Mouse (Mus musculus): ENCODE data around the gene Prdm16. TPM values are rescaled to one million over a fixed set of nuclear protein-coding genes. Genes with fewer than 3 reads are reported as not detected.

Prdm16 gene
- polyA plus RNA-seq, 1 experiment from 2014 or later = 39.0 TPM

- Histone ChIP-seq H3K27me3 (no peaks in the 10 kb centered on the region), H3K36me3 (no peaks in the 10 kb centered on the region), H3K4me1 (peaks cover 76% of the 10 kb centered on the region), H3K27ac (peak overlapping the region; percentile 60), H3K9me3 (no peaks in the 10 kb centered on the region), H3K4me3 (no peak overlapping the region), H3K9ac (peak overlapping the region; percentile 52), H3K4me2 (peak overlapping the region; percentile 26)
- 9% methylated on average over 20 of the region's 20 CpGs for WGBS
- ATAC-seq (ENCODE audit: insufficient number of reproducible peaks, insufficient read depth, low FRiP score, low TSS enrichment, low read depth) = no peak
Measured at GRCm38 (mm10) chr4:154390333-154391080, 246.2 kb downstream of the Prdm16 start.

- Histone ChIP-seq H3K27me3 (no peaks in the 10 kb centered on the region), H3K9me3 (no peaks in the 10 kb centered on the region), H3K36me3 (no peaks in the 10 kb centered on the region), H3K4me2 (no peak overlapping the region), H3K4me3 (no peak overlapping the region), H3K4me1 (peaks cover 84% of the 10 kb centered on the region), H3K9ac (no peak overlapping the region), H3K27ac (peak overlapping the region; percentile 60; the same call in 1 of the 2 replicates)
- ATAC-seq (ENCODE audit: insufficient number of reproducible peaks, insufficient read depth, low FRiP score, low TSS enrichment, low read depth) = no peak
- WGBS = 66% methylated on average over 2 of the region's 2 CpGs
Measured at GRCm38 (mm10) chr4:154389641-154390040, 247.0 kb downstream of the Prdm16 start.

GRCm38 (mm10) chr4:154386810-154387209 is 249.9 kb downstream of the Prdm16 start:
- Histone ChIP-seq H3K27me3 (no peaks in the 10 kb centered on the region), H3K27ac (peak overlapping the region; percentile 52; the same call in 1 of the 2 replicates), H3K4me2 (no peak overlapping the region), H3K36me3 (no peaks in the 10 kb centered on the region), H3K4me3 (no peak overlapping the region), H3K9ac (0 out of 2 replicates have a peak overlapping the region, but pooled peaks have one; percentile 11), H3K4me1 (peaks cover 67% of the 10 kb centered on the region), H3K9me3 (no peaks in the 10 kb centered on the region)
- ATAC-seq (ENCODE audit: insufficient number of reproducible peaks, insufficient read depth, low FRiP score, low TSS enrichment, low read depth) = no peak
- WGBS = 17% methylated on average over 8 of the region's 8 CpGs

- H3K36me3 ChIP-seq = no peaks in the 10 kb centered on the region
- H3K9me3 ChIP-seq = no peaks in the 10 kb centered on the region
- peak overlapping the region; percentile 86; the same call in 1 of the 2 replicates for H3K27ac ChIP-seq
- no peak for ATAC-seq (ENCODE audit: insufficient number of reproducible peaks, insufficient read depth, low FRiP score, low TSS enrichment, low read depth)
- H3K4me2 ChIP-seq = no peak overlapping the region
- no peaks in the 10 kb centered on the region for H3K27me3 ChIP-seq
- no peak overlapping the region for H3K9ac ChIP-seq
- H3K4me1 ChIP-seq = peaks cover 58% of the 10 kb centered on the region
- 37% methylated on average over 2 of the region's 2 CpGs for WGBS
- no peak overlapping the region for H3K4me3 ChIP-seq
Measured at GRCm38 (mm10) chr4:154385918-154386317, 250.8 kb downstream of the Prdm16 start.

GRCm38 (mm10) chr4:154385208-154385607 is 251.5 kb downstream of the Prdm16 start:
- no peak overlapping the region for H3K9ac ChIP-seq
- ATAC-seq (ENCODE audit: insufficient number of reproducible peaks, insufficient read depth, low FRiP score, low TSS enrichment, low read depth) = no peak; the same call in 1 of the 2 replicates
- peaks cover 51% of the 10 kb centered on the region for H3K4me1 ChIP-seq
- H3K4me3 ChIP-seq = no peak overlapping the region
- no peaks in the 10 kb centered on the region for H3K36me3 ChIP-seq
- peak overlapping the region; percentile 30 for H3K4me2 ChIP-seq
- H3K9me3 ChIP-seq = no peaks in the 10 kb centered on the region
- WGBS = 28% methylated on average over 8 of the region's 8 CpGs
- peak overlapping the region; percentile 86 for H3K27ac ChIP-seq
- no peaks in the 10 kb centered on the region for H3K27me3 ChIP-seq

- no peak overlapping the region for H3K4me2 ChIP-seq
- H3K4me1 ChIP-seq = 0 out of 2 replicates have a peak, but pooled peaks cover 4% of the 10 kb centered on the region
- WGBS = 96% methylated on average over 2 of the region's 2 CpGs
- H3K9ac ChIP-seq = no peak overlapping the region
- no peak overlapping the region for H3K4me3 ChIP-seq
- H3K27ac ChIP-seq = no peak overlapping the region
- no peaks in the 10 kb centered on the region for H3K9me3 ChIP-seq
- no peaks in the 10 kb centered on the region for H3K36me3 ChIP-seq
- ATAC-seq (ENCODE audit: insufficient number of reproducible peaks, insufficient read depth, low FRiP score, low TSS enrichment, low read depth) = no peak
- 0 out of 2 replicates have a peak, but pooled peaks cover 3% of the 10 kb centered on the region for H3K27me3 ChIP-seq
Measured at GRCm38 (mm10) chr4:154378876-154379275, 257.8 kb downstream of the Prdm16 start.

GRCm38 (mm10) chr4:154375939-154376625 is 260.6 kb downstream of the Prdm16 start:
- Histone ChIP-seq H3K36me3 (no peaks in the 10 kb centered on the region), H3K4me1 (peaks cover 15% of the 10 kb centered on the region; the same call in 1 of the 2 replicates), H3K9me3 (no peaks in the 10 kb centered on the region), H3K9ac (no peak overlapping the region), H3K27me3 (0 out of 2 replicates have a peak, but pooled peaks cover 5% of the 10 kb centered on the region), H3K4me3 (no peak overlapping the region), H3K27ac (no peak overlapping the region), H3K4me2 (no peak overlapping the region)
- ATAC-seq (ENCODE audit: insufficient number of reproducible peaks, insufficient read depth, low FRiP score, low TSS enrichment, low read depth) = no peak
- WGBS = 85% methylated on average over 10 of the region's 10 CpGs

GRCm38 (mm10) chr4:154371542-154372247 is 265.0 kb downstream of the Prdm16 start:
- Histone ChIP-seq H3K36me3 (no peaks in the 10 kb centered on the region), H3K9ac (no peak overlapping the region), H3K27ac (no peak overlapping the region), H3K4me1 (peaks cover 24% of the 10 kb centered on the region; the same call in 1 of the 2 replicates), H3K4me2 (no peak overlapping the region), H3K9me3 (no peaks in the 10 kb centered on the region), H3K4me3 (no peak overlapping the region), H3K27me3 (0 out of 2 replicates have a peak, but pooled peaks cover 5% of the 10 kb centered on the region)
- no peak for ATAC-seq (ENCODE audit: insufficient number of reproducible peaks, insufficient read depth, low FRiP score, low TSS enrichment, low read depth)
- 72% methylated on average over 13 of the region's 13 CpGs for WGBS

- H3K4me1 ChIP-seq = peaks cover 28% of the 10 kb centered on the region
- H3K27me3 ChIP-seq = 0 out of 2 replicates have a peak, but pooled peaks cover 5% of the 10 kb centered on the region
- ATAC-seq (ENCODE audit: insufficient number of reproducible peaks, insufficient read depth, low FRiP score, low TSS enrichment, low read depth) = no peak
- H3K4me3 ChIP-seq = no peak overlapping the region
- H3K36me3 ChIP-seq = no peaks in the 10 kb centered on the region
- no peaks in the 10 kb centered on the region for H3K9me3 ChIP-seq
- WGBS = 66% methylated on average over 8 of the region's 8 CpGs
- no peak overlapping the region for H3K9ac ChIP-seq
- H3K27ac ChIP-seq = no peak overlapping the region
- no peak overlapping the region for H3K4me2 ChIP-seq
Measured at GRCm38 (mm10) chr4:154370841-154371240, 265.8 kb downstream of the Prdm16 start.

- Histone ChIP-seq H3K4me3 (no peak overlapping the region), H3K4me2 (no peak overlapping the region), H3K9ac (no peak overlapping the region), H3K27me3 (0 out of 2 replicates have a peak, but pooled peaks cover 4% of the 10 kb centered on the region), H3K4me1 (peaks cover 34% of the 10 kb centered on the region), H3K27ac (no peak overlapping the region), H3K9me3 (no peaks in the 10 kb centered on the region), H3K36me3 (no peaks in the 10 kb centered on the region)
- ATAC-seq (ENCODE audit: insufficient number of reproducible peaks, insufficient read depth, low FRiP score, low TSS enrichment, low read depth) = no peak
- WGBS = 79% methylated on average over 5 of the region's 5 CpGs
Measured at GRCm38 (mm10) chr4:154369089-154369488, 267.6 kb downstream of the Prdm16 start.

- 82% methylated on average over 6 of the region's 6 CpGs for WGBS
- H3K9me3 ChIP-seq = no peaks in the 10 kb centered on the region
- no peak overlapping the region for H3K4me3 ChIP-seq
- no peaks in the 10 kb centered on the region for H3K27me3 ChIP-seq
- H3K4me2 ChIP-seq = no peak overlapping the region
- peaks cover 44% of the 10 kb centered on the region for H3K4me1 ChIP-seq
- H3K27ac ChIP-seq = no peak overlapping the region
- ATAC-seq (ENCODE audit: insufficient number of reproducible peaks, insufficient read depth, low FRiP score, low TSS enrichment, low read depth) = no peak
- H3K36me3 ChIP-seq = no peaks in the 10 kb centered on the region
- H3K9ac ChIP-seq = no peak overlapping the region
Measured at GRCm38 (mm10) chr4:154366836-154367235, 269.8 kb downstream of the Prdm16 start.
